Mouse (Mus musculus): ENCODE data around the gene Rpl23a.
"Not testable (repeated sequence)": the region's sequence is repeated elsewhere in the genome, so short reads cannot be mapped to it uniquely, and the experiment has no call there.

Rpl23a gene

GRCm38 (mm10) chr11:78146707-78147543 is 36.5 kb downstream of the Rpl23a start:
- DNase-seq (ENCODE audit: low read depth, low spot score): no peak

- no peak for DNase-seq (ENCODE audit: low read depth, low spot score)
Measured at GRCm38 (mm10) chr11:78146168-78146567, 37.2 kb downstream of the Rpl23a start.

GRCm38 (mm10) chr11:78143520-78143919 is 39.9 kb downstream of the Rpl23a start:
- DNase-seq (ENCODE audit: low read depth, low spot score): no peak

DNA sequence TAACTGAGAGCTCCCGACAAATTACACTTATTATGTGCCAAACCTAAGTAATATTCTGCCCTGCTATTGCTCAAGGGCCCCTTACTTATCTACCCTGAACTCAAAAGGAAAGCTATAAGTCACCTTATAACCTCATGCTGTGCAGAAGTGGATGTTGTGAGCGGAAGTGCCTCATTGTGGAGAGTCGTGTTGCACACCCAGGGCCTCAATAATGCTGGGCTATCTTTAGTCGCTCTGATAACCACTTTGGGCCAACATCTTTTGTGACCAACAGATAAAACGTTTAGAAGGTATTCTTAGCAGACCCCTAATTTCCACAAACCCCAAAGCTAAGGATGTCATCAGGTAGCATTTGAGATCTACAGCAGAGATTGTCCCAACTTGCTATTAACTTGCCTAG is 42.7 kb downstream of the Rpl23a start:
- DNase-seq (ENCODE audit: low read depth, low spot score): no peak

DNA sequence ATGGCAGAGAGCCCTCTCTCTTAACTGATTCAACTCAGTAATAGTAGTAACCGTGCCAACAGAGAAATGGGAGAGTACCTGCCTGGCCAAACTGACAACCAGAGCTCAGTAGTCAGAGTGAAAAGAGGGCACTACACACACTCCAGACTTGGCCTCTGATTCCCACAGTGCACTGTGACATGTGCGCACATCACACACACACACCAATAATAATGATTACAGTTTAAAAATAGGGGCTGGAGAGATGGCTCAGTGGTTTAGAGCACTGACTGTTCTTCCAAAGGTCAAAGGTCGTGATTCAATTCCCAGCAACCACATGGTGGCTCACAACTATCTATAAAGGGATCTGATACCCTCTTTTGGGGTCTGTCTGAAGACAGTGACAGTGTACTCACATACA is 45.4 kb downstream of the Rpl23a start:
- DNase-seq (ENCODE audit: low read depth, low spot score): no peak

DNA sequence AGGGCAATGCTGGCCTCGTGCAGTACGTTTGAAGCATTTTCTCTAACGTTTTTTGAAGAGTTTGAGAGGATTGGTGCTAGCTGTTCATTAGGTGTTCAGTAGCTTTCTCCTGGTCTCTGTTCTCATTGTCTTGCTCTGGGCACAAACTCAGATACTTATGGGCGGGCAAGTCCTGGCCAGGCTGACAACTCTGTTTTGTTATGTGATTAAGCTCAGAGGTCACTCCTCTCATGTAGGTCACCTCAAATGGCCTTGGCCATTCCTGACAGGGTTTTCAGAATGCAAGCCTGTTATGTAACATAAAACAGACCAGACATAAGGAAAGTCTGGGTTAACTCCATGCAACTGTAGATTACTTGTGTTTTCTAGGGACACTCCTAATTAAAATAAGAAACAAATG is 45.8 kb downstream of the Rpl23a start:
- no peak for DNase-seq (ENCODE audit: low read depth, low spot score)

GRCm38 (mm10) chr11:78136132-78136531 is 47.3 kb downstream of the Rpl23a start:
- DNase-seq (ENCODE audit: low read depth, low spot score): no peak

DNA sequence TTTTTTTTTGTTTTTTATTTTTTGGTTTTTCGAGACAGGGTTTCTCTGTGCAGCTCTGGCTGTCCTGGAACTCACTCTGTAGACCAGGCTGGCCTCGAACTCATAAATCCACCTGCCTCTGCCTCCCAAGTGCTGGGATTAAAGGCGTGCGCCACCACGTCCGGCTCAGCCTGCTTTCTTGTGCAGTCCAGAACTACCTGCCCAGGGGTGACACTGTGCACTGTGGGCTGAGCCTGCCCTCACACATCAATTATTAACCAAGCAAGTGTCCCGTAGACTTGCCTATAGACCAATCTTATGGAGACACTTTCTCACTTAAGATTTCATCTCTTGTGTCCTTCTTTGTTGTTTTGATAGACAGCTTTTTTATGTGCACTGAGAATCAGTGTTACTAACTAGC is 48.1 kb downstream of the Rpl23a start:
- DNase-seq (ENCODE audit: low read depth, low spot score): not testable (repeated sequence)

DNA sequence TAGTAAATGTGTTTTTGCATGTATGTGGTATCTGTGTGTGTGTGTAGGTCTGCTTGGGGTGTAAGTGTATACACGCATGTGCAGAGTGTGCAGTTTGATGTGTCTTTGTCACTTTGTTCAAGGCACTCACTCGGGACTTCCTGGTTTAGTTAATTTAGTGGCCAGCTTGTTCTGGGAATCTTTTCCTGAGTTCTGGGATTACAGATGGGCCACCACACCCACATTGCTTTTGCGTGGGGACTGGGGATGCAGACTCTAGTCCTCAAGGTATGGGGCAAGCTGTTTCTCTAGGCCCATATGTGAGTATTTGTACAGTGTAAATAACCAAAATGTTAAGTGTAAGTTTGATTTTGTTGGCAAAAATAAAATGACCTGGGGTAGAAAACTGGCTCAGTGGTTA is 49.0 kb downstream of the Rpl23a start:
- peak; percentile 47 for DNase-seq (ENCODE audit: low read depth, low spot score)

GRCm38 (mm10) chr11:78133915-78134314 is 49.5 kb downstream of the Rpl23a start:
- no peak for DNase-seq (ENCODE audit: low read depth, low spot score)
